Mouse (Mus musculus) c-Kit-negative CD71-positive TER-119-positive erythroid progenitor cells, embryonic 14.5 days (primary cell): ENCODE measurements at regions not wholly inside any gene's neighbourhood (a gene's known extent, or its start where the extent isn't known, plus 50 kb on each side); places are given as distances from the start of the nearest gene placed in this dataset.

Experiments
- DNase-seq: peaks from one replicate; pipeline ENCODE4 v3.0.0-alpha.2; 2013; ENCODE audit warnings: low read depth, low spot score

DNA sequence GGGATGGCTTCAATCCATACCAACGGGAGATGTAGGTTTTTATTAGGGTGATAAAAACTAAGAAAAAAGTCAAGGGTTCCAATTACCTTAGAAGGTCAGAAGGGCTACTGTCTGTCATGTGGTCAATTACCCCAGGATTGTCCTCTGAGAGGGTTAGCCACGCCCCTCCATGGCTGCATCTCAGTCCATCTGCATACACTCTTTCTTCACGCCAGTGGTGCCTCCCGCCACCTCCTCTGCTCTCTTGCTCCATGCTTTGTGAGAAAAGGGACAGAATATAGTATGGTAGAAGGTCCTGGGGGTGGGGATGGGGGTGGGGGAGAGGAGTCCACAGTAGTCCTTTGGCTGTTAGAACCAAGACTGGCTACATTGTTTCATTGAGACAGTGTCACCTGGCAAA is 96.1 kb upstream of the Podxl start:
- no peak for DNase-seq

DNA sequence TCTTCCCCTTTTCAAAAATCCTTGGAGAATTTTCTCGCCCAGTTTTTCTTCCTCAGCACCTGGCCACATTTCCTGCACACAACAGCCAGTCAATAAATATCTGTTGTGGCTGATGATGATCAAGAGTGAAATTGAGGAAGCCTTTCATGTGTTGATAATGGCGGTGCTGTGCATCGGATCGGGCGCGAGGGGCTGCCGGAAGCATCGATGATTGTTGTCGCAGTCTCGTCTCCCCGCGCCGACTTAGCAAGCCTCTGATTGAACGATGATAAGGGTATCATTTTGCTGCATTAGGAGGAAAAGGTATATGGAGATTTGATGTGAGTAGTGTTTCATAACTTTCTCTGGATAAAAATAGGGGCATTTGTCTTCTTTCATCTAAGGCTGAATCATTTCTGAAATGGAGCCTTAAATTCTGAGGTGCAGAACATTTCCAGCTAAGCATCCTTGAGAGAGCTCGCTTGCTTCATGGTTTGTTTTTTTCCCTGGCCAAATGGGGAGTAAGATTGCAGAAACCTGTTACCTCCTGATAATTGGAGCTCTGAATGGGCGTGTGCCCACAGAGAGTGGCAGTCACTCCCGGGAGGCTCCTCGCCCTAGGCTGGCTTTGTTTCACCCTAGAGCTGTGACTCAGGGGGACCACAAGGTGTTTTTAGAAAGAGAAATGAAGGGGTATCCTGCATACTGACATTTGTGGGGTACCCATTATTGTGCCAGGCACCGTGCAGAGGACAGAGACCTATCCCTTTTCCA is 94.8 kb upstream of the Podxl start:
- DNase-seq = peak; percentile 80

DNA sequence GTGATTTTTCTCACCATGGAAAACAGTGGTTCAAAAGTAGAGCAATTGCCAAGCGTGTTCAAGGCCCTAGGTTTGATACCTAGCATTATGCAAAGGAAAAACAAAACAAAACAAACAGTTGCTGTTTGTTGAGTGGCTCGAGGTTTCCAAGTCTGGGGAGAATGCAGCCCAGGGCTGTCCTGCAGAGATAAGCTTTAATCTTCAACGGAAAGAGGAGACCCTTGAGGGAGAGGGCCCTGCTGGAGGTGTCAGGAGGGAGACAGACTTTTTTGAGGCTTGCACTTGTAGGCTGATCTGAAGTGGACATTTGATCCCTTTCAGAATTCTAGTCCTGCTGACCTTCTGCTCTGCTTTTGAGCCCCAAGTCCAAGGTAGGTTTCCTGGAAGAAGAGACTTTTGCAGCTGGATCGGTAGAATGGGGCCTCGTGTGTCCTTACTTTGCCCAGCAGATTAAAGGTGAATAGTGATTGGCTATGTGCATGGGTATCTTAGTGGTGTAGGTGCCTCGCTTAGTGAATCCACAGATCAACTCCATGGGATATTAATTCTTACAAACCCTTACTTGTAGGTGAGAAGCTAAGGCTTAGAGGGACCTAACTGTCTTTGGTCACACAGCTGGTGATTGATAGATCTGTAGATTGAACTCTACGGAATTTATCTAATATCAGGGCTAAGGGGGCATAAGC is 87.2 kb upstream of the Podxl start:
- DNase-seq = no peak

DNA sequence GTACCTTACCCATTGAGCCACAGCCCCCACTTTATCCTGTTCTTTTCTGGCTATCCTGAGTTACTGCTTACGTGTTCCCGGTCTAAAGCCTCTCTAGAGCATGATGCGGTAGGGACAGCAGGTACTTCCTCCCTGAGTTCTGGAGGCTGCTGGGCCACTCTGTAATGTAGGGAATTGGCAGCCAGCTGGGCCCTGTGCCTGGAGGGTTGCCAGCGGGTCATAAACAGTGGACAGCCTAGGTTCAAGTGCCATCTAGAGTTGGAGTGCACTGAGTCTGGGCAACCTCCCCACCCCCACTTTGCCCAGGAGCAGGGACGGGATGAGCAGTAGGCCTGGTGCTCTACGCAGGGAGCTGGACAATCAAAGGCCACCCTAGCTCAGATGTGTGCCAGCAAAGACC is 81.5 kb upstream of the Podxl start:
- no peak for DNase-seq

DNA sequence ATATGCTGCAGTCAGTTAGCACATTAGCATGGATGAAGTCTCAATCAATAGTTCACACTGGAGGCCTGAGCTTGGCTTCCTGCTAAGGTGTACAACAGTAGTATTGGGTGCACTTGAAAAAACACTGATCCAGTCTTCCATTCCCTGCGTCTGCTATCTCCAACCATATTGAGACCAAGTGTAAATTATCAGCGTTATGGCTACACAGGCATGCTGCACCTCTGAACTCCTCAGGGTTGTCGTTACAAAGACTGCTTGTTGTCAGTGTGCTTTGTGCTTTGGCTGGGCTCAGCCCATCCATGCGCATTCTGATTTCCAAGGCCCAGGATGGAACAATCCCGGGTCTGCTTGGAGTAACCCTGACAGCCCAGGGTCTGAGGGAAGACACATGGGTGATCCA is 80.7 kb upstream of the Podxl start:
- DNase-seq = no peak

DNA sequence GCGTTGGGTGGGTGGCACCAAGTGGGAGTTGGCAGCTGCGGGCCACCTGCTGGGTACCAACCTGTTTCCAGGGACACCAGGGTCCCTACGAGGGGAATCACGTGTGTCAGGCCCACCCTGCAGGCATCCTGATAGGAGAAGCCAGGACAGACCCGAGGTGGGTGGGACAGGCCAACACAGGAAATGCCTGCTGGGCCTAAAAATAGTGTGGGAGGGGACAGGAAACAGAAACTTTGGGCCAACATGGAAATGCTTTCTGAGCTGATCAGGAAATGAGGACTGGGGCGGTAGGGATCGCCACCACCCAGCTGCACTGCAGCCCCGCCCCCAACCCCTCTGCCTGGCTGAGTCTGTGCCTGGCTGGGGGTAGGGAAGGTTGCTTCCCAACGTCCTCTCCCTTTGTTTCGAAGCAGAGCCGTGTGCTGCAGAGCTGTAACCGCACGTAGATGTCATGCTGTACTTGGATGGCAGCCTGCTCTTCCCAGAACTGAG is 78.7 kb upstream of the Podxl start:
- no peak for DNase-seq

DNA sequence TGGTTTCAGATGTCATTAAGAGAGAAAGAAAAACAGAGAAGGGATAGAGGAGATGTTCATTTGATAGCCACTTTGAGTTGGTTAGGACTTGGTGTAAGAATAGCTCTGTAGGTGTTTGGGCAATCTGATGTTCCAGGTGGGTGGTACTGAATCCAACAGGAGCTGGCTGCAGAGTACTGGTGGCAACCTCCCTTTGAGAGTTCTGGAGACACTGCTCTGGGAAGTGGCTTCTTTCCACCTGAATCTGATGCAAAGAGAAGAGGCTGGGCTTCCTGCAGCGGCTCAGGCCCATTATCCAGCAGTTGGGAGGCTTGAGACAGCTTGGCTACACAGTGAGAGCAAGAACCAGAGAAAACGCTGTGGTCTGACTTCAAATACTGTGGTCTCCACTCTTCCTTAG is 77.0 kb upstream of the Podxl start:
- no peak for DNase-seq

DNA sequence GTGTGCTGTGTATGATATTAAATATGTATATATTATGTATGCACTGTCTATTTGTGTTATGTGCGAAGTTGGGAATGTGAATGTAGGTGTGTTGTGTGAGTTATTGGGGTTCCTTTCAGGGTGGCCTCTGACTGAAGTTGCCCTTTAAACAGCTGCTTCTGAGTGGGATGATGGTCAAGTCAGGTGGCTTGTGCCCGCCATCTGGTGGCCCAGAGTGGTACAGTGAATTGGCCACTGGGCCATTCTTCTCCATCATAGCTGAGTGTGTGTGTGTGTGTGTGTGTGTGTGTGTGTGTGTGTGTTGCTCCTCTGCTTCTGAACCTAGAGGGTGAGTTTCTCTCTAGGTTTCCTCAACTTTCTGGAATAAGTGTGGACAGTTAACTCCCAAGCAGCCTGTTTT is 75.7 kb upstream of the Podxl start:
- no peak for DNase-seq

DNA sequence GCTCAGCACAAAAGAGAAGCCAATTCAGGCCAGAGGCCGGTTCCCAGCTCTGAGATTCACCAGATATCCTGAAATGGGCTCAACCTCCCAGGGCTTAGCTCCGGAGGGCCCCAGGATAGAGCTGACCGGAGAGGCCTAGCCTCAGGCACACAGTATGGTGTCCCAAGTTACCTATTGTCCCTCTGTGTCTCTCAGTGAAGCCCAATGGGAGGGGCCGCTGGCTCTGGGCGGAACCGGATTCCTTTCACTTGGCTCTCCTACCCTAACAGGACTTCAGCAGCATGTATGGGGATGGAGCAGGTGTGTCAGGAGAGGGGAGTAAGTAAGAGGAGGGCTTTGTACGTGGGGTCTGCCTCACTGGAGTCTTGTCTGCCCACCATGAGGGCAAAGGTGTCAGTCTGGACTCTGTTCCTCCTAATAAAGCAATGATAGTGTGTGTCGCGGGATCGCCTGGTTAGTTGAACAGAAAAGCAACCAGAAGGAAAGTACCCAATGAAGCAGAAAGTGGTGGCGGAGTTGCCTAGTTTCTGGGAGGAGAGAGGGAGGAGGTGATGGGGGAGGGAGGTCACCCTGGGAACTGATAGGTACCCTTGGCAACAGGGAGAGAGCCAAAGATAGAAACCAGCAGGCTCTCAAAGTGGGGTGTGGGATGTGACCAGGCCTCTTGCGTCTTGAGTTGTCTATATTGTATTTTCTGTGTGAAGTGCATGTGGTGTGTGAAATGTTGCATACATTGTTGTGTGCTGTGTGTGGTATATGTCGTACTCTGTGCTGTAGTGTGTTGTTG is 74.8 kb upstream of the Podxl start:
- no peak for DNase-seq

DNA sequence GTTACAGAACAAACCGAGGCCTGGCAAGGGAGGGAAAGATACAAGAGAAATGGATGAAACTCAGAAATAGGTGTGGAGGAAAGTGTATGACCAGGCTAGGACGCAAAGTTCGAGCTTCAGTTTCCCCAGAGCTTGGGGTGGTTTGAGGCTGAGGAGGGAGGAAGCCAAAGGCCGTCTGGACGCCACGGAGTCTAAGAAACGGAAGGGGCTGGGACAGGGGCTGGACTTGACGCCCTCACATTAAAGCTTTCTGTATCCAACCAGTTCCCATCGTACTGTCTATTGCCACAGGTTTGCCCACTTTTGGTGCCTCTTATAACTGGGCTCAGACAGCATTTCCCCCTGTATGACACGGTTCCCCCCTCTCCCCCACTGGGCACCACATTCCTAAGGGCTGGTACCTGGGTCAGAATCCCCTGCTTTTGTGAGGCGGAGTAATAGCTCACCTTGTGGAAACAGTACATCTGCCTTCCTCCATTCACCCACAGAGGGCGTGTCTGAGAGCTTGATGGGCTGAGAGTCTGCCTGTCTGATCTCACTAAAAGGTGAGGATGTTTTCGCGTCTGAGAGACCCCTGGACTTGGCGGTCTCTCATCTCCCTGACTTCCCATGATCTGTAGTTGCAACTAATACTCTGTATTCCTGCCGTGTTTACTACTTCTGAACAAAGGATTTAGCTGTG is 73.7 kb upstream of the Podxl start:
- DNase-seq = no peak

DNA sequence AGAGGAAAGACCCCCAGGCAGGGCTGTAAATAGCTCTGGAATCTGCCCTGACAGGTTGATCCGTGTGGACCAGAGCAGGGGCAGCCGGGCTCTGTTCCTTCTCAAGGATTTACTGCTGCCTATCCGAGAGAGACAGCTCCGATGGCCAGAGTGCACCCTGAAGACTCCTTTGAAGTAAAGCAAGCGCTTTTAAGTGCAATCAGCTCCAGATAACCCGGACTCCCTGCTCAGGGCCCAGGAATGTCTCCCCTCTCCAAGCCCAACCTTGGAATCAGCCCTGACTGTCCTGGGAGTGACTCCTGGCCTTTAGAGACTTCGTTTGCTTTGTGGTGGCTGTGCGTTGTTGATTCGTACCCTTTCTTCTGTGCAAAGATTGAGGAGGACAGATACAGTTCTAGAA is 73.2 kb upstream of the Podxl start:
- no peak for DNase-seq

DNA sequence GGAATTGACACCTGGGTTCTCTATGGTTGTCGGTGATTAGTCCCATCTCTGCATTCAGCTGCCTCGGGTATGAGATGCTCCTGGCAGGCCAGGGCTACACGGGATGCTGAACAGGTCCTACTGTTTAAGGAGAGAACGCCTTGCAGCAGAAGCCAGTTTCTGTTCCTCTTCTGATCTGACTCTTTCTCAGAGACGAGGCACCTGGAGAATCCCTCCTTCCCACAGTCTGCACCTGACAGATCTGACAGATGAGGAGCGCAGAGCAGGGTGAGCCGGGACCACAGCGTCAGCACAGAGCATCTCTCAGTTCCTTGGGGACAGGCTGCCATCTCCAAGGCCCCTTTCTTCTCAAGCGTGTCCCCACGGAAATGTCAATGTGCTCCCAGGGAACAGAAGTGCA is 68.7 kb upstream of the Podxl start:
- no peak for DNase-seq

DNA sequence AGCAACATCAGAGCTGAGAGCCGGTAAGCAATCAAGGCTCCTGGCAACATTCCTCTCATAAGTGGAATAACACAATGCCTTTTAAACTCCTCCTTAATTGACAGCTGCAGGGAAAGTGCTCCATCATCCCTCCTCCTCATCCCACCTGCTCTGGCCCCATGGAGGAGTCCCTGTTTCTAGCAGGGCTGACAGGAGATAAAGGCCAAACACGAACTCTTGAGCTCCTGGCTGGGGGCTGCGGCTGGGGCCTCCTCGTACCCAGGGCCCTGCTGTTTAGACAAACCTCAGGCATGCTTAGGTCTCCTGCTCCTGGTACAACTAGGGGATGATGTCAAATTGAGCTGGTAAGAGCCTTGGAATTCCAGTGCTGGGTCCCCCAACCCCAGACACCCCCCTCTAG is 66.2 kb upstream of the Podxl start:
- DNase-seq = no peak

DNA sequence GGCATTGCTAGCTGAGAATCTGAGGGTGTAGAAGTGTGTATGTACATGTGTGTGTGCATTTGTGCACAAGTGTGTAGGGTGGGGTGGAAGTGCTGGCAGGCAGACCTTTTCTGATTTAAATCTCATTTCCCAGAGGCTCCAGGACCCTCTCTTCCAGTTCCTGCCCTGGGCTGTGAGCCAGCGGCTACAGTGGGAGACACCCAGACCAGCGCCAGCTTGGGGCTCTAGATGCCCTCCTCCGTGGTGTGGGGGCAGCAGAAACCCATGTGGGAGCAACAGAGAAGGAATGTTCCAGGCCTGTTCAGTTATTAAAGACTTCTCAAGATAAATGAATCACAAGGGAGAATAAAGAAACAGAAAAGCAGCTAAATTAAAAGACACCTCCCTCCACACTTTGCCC is 64.1 kb upstream of the Podxl start:
- no peak for DNase-seq

DNA sequence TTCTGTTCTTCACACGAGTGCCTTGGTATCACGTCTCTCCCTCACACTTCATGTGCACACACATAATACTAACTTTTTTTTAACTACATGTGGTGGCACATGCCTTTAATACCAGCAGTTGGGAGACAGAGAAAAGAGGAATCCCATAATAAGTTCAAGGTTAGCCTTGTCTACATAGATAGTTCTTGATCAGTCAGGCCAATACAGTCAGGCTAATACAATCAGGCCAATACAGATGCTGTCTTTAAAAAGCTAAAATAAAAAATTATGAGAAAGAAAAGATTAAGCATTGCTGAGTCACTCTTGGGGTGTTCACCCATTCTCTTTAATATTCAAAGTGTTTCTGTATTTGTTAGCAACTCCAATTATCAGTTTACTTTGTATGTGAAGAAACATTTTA is 61.3 kb upstream of the Podxl start:
- no peak for DNase-seq

DNA sequence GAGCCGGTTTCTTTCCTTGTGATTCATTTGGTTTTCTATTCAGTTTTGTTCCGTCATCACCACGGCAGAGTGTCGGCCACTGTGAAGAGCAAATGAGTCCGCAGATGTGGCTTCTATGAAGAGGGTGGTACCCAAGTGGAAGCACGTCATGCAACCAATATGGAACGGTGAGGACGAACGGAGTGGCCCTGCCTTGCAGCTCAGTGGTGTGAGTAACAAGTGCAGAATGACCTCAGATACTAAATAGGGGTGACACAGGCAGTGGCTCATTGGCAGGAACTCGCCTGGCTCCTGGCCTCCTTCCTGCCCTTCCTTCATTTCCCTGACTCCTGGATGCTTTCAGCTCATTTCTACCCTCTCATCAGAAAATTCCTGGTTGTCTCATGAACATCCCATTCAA is 60.6 kb upstream of the Podxl start:
- no peak for DNase-seq

DNA sequence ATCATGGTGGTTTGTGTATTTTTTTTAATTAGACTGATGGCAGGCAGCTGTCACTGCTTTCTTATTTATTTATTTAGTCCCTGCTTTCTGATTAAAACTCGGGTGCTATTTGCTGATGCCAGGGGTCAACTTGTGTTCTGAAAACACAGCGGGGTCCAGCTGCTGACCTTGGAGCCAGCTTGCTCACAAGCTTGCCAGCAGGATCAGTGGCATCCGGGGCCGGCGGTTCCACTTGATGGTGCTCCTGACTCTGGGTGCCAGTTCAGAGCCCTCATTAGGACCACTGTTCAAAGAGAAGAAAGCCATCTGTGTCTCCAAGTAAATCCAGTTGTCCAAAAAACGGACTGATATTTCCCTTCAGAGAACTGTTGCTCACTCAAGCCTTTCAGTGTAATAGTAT is 57.2 kb upstream of the Podxl start:
- DNase-seq = no peak

DNA sequence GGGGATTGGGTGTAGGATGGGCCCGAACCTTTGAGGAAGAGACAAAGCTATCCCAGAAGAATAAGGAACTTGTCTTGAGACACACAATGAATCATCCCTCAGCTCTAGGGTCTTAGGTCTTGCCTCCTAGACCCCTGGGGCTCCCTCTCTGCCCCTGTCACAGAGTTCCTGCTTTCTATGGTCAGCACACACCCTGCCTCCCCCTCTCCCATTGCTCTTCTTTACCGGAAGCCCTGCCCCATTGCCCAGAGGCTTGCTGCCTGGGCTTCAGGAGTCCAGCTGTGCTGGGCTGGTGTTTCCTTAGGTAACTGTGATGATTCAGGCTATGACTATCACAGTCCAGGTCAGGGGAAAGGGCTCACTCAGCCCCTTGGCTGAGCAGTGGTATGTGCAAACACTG is 55.1 kb upstream of the Podxl start:
- DNase-seq = no peak

DNA sequence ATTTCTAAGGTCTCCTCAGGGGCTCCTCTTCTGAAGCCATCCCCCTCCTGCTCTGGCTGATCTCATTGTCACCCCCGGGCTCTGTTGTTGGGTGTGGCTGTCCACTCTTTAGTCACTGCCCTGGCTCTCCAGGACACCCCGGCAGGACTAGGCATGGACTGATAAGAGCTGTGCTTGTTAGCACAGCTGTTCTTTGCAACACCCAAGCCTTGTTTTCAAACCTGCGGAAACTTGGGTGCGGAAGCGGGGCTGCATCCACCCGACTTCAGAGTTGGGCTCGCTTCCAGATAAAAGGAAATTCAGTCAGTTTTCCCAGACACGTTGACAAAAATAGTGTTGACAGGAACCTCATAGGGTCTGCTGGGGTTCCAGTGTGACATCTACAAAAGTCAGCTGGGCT is 53.6 kb upstream of the Podxl start:
- no peak for DNase-seq

DNA sequence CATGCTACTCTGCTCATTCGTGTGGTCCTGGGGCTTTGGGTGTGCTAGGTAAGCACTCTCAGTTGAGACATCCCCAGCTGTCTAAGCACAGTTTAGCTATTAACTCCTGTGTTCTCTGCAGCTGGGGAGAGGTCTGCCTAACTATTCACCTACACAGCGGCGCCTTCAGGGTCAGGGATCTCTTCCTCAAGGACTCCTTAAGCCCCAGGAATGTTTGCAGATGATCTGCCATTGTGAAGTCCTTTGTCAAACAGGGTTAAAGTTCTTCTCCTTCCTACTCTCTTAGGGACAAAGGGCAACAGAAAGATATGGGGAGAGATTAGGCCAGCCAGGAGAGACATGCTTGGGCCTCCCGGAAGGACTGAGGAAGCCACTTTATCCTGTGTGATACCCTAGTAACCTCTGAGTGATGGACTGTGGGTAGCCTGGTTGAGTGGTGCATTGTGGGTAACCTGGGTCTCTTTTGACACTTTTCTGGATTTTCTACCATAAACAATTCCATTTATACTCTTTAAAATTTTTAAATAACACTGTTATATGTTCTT is 51.7 kb upstream of the Podxl start:
- no peak for DNase-seq

DNA sequence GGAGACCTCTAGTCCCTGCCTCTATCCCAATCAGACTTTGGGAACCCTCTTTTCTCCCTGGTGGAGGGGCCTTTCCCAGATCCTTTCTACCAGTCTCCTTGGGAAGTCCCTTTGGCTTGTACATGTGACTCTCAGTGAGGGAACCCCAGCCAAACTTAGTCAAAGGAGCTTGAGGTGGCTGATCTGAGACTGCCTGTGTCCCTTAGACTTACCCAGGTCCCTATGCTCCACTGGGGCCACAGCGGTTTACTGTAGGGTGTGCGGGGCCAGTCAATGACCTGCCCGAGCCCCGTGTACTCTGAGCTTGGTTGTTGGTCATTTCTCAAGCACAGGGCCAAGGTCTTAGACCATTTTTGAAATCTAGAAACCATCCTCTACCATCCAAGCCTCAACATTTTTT is 50.8 kb upstream of the Podxl start:
- DNase-seq = no peak
